Mouse (Mus musculus): ENCODE results near the gene Csnk1g2.
"Not testable (repeated sequence)": the region's sequence is repeated elsewhere in the genome, so short reads cannot be mapped to it uniquely, and the experiment has no call there.

The Csnk1g2 gene

DNA sequence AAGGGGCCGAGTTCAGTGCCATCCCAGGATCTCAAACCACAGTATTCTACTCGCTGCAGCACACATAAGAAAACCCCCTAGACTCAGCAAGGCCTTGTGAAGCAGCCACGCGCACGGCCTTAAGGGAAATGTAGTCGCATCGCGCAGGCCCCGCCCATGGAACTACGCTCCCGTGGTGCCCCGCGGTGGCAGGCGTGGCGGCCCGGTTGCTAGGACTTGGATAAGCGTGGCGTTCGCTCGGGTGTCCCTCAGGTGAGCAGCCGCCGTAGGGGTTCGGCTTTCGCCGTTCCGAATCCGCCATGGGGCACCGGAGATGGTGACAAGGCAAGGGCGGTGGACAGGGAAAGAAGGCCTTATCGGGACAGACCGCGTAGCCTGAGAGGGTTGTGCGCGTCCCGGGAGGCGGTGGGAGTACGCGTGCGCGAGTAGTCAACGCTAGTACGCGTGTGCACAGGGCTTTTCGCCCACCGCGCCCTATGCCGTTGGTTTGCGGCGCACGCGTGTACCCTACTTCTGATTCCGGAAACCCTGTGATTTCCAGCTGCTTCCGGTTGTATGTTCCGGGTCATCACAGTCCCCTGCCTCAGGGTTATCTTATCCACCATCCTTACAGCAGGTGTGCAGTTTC lies 19.8 kb upstream of the Csnk1g2 start, which contains the start of the genes Scamp4 and Adat3:
Gene Scamp4, plus strand, starts transcription at position 175 of the 628 bp plus-strand sequence.
Gene Adat3, plus strand, starts transcription at position 183 of the 628 bp plus-strand sequence.
- peak; percentile 96 for DNase-seq (ENCODE audit: low spot score)

DNA sequence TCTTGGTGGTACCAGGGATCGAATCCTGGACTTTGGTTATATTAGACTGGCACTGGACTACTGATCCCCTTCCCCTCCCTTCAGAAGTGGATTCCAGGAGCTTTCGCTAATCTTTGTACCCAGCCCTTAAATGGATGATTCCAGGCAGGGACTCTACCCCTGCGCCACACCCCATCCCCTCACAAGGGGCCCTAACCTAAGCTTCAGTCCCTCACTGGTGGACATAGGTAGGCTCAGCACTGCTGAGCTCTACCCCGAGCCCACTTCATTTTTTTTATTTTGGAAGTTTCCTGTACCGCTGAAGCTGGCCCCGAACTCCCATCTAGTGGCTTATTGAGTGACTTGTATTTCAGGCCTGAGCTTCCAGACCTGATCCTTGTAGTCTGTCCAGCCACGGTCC lies 19.3 kb upstream of the Csnk1g2 start:
- no peak for DNase-seq (ENCODE audit: low spot score)

DNA sequence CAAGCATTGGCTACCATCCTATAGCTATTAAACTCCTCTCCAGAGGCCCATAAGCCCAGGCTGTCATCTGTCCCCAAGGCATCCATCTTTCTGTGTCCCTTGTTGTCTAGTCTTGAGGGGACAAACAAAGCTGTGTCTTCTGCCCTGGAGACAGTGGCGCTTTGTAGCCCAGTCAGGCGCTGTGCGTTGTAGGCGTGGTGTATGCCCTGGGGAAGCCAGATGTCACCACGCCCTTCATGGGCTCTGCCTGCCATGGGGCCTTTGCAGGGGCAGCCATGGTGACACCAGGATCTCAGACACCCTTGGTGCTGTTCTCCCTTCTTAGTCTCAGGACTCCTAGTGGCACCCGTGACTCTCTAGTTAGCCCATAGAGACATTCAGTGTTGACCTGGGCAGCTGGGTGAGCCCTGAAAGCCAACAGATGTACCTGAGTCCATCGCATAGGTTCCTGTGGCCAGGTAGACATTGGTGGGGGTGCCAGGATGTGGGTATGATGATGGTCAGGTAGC lies 18.6 kb upstream of the Csnk1g2 start:
- DNase-seq (ENCODE audit: low spot score) = no peak

DNA sequence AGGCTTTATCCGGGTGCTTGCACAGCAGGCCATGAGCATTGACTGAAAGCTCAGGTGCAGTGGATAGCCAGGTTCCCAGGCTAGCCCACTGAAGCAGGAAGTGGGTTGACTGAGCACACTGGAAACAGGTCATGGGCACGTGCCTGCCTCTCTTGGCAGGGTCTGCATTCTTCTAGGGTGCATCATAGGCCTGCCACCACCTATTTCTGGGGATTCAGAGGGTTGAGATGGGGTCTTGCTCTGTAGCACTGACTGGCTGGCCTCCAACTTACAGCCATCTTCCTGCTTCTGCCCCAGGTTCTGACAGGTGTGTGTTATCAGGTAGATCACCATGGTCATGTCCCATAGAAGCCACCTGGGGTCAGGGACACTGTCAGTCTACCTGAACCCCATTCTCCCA lies 17.6 kb upstream of the Csnk1g2 start:
- DNase-seq (ENCODE audit: low spot score) = no peak

DNA sequence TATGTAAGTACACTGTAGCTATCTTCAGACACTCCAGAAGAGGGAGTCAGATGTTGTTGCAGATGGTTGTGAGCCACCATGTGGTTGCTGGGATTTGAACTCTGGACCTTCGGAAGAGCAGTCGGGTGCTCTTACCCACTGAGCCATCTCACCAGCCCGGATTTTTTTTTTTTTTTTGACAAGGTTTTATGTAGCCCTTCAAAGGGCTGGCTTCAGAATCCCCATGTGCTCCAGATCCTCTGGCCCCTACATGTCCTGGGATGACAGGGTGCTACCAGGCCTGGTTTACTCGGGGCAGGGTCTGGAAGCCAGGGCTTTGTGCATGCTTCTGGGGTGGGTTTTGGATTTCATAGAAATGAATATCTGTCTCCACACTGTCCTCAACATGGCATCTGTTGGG lies 16.9 kb upstream of the Csnk1g2 start, which contains the start of gene Gm49322:
Gene Gm49322, plus strand, starts transcription at position 301 of the 400 bp plus-strand sequence.
- not testable (repeated sequence) for DNase-seq (ENCODE audit: low spot score)

DNA sequence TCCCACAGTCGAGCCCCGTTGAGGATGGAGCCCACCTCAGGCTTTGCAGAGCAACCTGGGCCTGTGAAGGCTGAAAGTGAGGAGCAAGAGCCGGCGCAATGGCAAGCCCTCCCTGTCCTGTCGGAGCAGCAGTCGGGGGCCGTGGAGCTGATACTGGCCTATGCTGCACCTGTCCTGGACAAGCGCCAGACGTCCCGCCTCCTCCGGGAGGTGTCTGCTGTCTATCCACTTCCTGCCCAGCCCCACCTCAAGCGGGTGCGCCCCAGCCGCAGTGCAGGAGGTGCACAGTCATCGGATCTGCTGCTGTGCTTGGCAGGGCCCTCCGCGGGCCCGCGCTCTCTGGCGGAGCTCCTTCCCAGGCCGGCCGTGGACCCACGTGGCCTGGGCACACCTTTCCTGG lies 16.3 kb upstream of the Csnk1g2 start:
- DNase-seq (ENCODE audit: low spot score) = no peak

DNA sequence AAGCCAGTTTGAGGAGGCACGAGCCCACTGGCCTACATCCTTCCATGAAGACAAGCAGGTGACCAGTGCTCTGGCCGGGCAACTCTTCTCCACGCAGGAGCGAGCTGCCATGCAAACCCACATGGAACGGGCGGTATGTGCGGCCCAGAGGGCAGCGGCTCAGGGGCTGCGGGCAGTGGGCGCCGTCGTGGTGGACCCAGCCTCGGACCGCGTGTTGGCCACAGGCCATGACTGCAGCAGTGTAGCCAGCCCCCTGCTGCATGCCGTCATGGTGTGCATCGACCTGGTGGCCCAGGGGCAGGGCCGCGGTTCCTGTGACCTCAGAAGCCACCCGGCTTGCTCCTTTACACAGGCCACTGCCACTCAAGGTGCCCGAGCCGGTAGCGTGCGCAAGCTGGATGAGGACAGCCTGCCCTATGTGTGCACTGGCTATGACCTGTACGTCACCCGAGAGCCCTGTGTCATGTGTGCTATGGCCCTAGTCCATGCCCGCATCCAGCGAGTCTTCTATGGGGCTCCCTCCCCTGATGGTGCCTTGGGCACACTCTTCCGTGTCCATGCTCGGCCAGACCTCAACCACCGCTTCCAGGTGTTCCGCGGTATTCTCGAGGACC lies 15.8 kb upstream of the Csnk1g2 start:
- no peak for DNase-seq (ENCODE audit: low spot score)

DNA sequence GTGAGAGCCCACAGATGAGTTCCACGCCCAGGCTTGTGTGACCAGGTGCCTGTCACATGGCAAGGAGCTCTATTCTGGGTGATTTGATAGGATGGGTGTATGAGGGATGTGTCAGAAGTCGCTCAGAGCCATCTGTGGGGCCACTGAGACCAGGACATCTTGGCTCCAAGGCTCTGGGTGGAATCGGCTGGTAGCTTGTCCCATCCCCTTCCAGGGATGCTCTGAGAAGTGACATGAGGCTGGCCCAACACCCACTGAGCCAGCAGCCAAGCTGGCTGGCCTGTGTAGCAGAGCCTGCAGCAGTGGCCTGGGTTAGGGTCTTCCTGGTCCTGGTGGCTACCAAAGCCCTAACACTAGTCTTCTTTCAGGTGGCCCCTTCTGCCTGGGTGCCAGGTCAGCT lies 14.2 kb upstream of the Csnk1g2 start:
- no peak for DNase-seq (ENCODE audit: low spot score)

DNA sequence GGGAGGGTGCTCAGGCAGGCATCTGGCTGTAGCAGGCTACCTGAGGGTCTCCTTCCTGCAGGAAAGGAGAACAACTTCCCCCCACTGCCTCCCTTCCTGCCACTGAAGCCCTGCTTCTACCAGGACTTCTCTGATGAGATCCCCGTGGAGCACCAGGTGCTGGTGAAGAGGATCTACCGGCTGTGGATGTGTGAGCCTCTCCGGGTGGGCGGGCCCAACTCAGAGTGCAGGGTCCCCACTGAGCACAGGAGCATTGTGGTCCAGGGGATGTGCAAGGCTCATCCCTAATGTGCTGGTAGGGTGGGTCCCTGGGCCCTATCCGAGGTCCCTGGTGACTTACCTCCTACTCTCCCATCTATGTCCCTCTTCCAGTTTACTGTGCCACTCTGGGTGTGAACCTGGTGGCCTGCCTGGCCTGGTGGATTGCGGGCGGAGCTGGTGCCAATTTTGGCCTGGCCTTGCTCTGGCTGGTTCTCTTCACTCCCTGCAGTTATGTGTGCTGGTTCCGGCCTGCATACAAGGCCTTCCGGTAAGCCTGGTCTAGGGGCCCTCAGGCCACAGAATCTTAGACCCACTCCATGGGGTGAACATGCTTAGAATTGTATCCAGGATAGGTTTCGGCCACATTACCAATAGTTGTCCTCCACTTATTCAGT lies 13.2 kb upstream of the Csnk1g2 start:
- DNase-seq (ENCODE audit: low spot score) = no peak

DNA sequence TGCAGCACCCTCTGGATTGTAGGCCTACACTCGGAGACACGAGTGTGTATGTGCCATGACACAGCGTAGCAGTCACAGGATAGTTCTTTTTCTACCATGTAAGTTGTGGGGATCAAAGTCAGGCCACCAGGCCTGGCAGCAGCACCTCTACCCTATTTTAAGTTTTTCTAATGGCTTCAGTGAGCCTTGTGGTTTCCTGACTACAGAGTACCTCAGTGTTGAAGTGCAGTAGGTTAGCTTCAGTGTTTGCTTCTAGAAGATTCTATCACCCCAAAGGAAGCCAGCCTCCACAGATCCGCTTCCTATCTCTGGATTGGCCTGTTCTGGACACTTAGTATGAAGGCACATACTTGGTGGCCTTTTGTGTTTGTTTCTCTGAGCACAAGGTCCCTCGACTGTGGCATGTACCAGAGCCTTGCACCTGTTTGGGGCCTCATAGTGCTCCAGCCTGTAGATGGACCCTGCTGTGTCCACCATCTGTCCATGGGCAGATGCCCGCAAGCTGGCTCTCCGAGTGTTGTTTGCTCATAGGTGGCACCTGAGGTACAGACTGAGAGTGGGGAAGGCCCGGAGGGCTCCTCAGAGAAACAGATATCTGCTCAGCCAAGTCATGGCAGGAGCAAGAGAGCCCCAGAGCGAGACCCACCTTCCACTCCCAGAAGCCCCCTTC lies 12.4 kb upstream of the Csnk1g2 start:
- DNase-seq (ENCODE audit: low spot score) = no peak

DNA sequence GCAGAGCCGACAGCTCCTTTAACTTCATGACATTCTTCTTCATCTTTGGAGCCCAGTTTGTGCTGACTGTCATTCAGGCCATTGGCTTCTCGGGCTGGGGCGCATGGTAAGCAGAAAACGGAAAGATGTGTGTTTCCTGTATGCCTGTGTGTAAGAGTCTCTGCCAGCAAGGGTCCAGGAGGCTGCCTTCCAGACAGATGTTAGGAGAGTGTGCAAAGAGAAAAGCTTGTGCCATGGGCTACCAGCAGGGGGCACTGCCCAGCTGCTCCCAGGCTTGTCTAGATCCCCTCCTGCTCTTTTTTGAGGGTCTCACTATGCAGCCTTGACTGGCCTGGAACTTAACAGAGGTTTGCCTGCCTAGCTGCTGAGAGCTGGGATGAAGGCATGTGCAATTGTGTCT lies 11.6 kb upstream of the Csnk1g2 start:
- no peak for DNase-seq (ENCODE audit: low spot score)

DNA sequence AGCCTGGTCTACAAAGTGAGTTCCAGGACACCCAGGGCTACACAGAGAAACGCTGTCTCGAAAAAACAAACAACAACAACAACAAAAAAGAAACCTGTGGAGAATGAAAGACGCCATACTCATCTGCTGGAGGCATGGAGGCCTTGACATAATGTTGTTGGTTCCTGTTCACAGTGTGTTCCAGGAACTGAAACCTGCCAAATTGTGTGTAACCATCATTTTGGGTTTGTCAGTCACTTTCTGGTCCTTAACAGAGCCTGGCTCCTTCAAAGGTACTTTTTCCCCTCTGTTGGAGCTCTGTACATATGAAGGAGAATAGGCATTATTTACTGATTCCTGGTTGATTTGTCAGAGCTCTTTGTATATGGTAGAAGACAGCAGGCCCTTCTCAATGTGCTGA lies 10.7 kb upstream of the Csnk1g2 start:
- DNase-seq (ENCODE audit: low spot score) = no peak

DNA sequence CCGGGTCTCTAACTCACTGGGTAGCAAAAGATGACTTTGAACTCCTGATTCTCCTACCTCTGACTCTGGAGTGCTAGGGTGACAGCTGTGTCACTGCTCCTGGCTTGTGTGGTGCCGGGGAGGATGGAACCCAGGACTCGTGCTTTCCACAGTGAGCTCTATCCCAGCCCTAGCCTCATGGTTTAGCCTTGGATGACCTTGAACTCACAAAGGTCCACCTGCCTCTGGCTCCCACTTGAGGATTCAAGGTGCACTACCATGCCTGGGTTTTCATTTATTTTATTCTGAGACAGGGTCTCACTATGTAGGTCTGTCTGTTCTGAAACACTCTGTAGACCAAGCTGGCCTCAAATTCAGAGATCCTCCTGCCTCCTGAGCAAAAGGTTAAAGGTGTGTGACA lies 8.8 kb upstream of the Csnk1g2 start:
- DNase-seq (ENCODE audit: low spot score) = no peak

DNA sequence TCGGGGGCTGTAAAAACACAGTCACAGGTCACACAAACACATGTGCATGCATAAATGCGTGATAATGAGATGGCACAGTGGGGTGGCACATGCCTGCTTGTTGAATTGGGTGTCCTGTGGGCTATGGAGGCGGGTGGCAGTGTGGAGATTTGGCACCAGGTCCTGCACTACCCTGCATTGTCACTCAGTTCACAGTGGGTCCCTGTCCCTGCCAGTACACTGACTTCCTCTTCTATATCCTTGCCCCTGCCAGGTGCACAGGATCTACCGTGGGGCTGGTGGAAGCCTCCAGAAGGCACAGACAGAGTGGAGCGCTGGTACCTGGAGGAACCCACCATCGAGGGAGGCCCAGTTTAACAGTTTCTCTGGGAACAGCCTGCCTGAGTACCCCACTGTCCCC lies 8.3 kb upstream of the Csnk1g2 start:
- no peak for DNase-seq (ENCODE audit: low spot score)

DNA sequence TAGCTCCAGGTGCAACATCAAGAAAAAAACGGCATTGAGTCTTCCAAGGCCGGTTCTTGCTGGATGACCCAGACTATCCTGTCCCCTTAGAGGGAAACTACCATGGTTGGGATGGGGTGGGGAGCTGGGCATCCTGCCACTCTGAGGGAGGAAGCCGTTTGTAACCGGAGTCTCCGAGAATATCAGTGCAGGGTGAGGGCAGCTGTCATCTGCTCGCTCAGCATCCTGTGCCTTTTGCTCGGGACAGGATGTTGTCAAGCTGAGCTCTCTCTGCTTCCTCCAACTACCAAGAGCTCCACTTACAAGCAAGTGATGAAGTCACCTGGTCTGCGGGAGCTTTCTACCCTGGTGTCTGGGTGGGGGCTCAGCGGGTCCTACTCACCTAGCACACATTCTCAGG lies 4.5 kb upstream of the Csnk1g2 start:
- no peak for DNase-seq (ENCODE audit: low spot score)

DNA sequence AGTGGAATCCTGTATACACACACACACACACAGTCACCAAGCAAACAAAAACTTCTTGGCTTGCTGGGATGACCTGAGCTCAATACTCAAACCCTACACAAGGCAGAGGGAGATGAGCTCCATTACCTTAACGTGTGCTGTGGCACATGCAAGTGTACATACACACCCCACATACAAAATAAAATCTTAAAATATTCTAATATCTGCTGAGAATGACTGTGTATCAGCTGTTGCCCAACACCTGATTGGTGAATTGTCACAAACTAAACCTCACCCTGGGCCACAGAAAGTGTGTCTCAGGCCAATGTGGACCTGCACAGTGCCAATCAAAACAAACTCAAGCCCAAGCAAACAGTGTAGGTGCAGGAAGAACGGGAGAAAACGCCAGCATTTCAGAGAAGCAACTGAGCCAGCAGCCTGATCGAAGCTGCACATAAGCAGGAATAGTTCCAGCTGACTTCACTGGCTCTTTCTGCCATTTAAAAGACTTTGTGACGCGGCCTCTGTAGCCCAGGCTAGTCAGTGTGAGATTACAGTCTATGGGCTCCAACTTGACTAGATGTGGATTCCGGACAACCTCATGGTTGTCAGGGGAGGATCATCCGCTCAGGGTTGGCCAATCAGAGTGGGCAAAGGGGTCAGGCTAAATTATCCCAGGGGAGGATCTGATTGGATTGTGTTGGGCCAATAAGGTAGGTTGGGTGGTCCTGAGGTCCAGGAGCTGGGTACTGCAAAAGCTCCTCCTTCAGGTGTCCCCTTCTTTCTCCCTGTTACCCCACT lies 3.0 kb upstream of the Csnk1g2 start:
- no peak for DNase-seq (ENCODE audit: low spot score)

DNA sequence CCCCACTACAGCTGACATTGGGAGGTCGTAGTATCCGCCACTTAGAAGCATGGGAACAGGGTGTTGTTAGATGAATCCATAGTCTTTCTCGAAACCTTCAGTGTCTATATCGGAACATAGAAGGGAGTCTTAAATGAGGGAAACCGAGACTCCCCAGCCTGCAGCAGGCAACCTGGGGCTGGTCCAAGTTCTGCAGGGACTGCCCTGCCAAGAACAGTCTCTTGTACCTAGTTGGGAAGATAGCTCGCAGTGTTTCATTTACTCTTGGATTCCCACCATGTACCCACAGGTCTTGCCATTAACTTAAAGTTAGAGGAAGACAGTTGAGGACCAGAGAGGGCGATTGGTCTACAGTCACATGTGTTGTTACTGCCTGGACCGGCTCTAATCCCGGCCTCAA lies 2.3 kb upstream of the Csnk1g2 start:
- DNase-seq (ENCODE audit: low spot score) = no peak

DNA sequence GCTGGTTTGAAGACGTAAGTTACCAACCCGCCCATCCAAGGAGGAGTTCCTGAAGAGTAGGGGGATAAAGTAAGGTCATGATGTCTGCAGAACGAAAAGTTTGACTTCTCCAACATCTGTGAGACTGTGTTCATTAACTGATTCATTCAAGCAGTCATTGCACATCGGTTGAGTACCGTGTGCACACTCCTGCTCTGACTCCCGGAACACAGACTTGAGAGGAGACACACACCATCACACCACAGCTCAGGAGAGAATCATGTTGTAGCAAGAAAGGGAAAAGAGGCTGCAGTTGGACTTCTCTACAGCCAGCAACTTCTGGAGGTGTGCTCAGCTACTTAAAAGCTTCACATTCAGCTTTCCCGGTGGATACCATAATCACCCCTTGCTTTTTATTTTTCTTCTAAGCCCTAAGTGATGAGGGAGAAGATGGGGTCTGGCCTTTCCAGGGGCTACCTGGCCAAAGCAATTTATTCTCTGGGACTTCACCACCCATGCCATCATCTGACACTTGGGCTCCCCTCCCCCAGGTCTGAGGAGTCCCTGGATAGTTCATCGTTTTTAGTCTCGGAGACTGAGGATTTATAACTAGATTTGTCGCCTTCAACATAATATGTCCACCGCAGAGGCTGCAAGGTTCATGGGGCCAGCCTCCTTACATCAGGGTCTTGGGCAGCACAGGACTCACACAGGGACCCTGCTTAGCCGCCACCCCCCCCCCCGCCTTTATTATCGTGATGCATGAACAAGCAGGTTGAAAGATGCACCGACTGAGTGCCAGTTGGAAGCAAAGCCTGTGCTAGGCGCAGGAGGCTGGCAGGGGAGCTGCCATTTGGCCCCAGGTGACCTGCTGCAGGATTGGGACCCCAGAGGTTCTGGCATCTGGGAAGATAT lies 1.6 kb upstream of the Csnk1g2 start:
- no peak for DNase-seq (ENCODE audit: low spot score)

DNA sequence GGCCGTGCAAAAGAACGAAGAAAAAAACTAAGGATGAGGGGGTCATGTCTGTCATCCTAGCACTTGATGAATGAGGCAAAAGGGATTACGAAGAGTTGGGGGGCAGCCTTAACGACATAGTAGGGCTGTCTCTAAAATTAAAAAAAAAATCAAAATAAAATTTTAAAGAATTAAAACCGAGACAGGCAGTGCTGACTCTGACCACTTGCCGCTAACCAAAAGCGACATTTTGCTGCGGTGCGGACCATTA lies 1.0 kb upstream of the Csnk1g2 start:
- DNase-seq (ENCODE audit: low spot score) = no peak

DNA sequence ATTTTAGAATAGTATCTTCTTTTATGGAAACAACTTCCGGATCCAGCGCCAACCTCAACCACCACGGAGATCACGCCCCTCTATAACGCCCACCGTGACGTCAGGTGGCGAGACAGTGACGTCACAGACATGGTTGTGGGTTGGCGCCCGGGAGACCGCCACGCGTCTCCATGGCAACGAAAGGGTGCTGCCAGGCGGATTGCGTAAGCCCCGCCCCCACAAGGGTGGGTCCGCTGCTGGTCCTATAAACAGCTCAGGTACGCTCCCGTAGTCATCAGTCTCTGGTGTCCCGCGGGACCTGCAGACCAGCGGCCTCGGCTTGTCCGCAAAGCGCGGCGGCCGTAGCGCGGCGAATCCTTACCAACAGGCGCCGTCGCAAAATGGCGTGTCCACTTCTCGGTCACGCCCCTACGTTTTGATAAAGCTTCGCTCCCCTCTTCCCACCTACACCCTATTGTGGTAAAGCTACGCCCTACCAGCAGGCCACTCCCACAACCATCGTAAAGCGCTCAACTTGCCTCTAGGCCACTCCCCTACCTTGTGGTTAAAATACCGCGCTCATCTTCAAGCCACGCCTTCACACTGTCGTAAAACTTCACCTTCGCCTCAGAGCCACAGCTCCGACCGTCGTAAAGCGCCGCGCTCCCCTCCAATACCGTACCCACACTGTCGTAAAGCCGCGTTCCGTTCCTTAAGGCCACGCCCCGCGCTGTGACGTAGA lies 538 bp upstream of the Csnk1g2 start:
- peak; percentile 99 for DNase-seq (ENCODE audit: low spot score)
